Mouse (Mus musculus): ENCODE measurements at regions not wholly inside any gene's neighbourhood (a gene's known extent, or its start where the extent isn't known, plus 50 kb on each side); places are given as distances from the start of the nearest gene placed in this dataset.

DNA sequence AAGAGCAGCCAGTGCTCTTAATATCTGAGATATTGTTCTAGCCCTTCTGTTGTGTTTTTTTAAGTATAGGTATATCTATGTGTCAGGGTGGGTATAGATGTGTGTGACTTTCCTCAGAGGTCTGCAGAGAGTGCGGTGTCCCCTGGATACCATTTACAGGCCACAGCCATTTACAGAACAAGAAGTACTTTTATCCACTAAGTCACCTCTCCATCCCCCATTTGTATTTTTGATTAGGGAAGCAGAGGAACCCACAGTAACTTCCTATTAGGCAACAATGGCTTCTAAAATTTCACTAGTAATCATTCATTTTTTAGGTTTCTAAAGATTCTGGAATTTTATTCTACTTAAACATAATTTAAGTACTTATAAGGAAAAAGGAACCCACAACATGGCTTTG lies 396.7 kb downstream of the Tex13c3 start:
- ATAC-seq (ENCODE audit: poor library complexity, severe bottlenecking), result no peak

GRCm38 (mm10) chrX:19080021-19080420 lies 401.1 kb downstream of the Tex13c3 start:
- ATAC-seq (ENCODE audit: poor library complexity, severe bottlenecking), result no peak
